Mouse (Mus musculus): ENCODE measurements around the gene Mmp25. TPM values are rescaled to one million over a fixed set of nuclear protein-coding genes. Genes with fewer than 3 reads are reported as not detected.

Mmp25 gene
- polyA plus RNA-seq, 1 experiment from 2014 or later, result 0.66 TPM

- no peak for TF ChIP-seq CTCF (IDR thresholded peaks at IDR 0.05; ENCODE audit: low read depth)
- Histone ChIP-seq H3K36me3 (ENCODE audit: insufficient read depth, low read length) (no peaks in the 10 kb centered on the region), H3K9ac (ENCODE audit: low read depth, low read length) (no peak overlapping the region), H3K27ac (no peak overlapping the region), H3K4me2 (ENCODE audit: low read length) (no peak overlapping the region), H3K4me1 (replicated peaks; ENCODE audit: insufficient read depth, low read length) (peaks cover 6% of the 10 kb centered on the region; the same call in 1 of the 2 replicates), H3K27me3 (ENCODE audit: insufficient read depth, low read length) (peaks cover 17% of the 10 kb centered on the region), H3K4me3 (replicated peaks; ENCODE audit: low read depth, low read length) (no peak overlapping the region), H3K9me3 (replicated peaks; ENCODE audit: low read length) (no peaks in the 10 kb centered on the region)
- WGBS, result 89% methylated on average over 3 of the region's 3 CpGs
- ATAC-seq (replicated peaks; ENCODE audit: low FRiP score, low read depth), result no peak
- no peak for DNase-seq (ENCODE audit: low spot score)
Measured at GRCm38 (mm10) chr17:23658450-23658849, 13.4 kb upstream of the Mmp25 start.

GRCm38 (mm10) chr17:23654410-23654809 is 9.3 kb upstream of the Mmp25 start:
- TF ChIP-seq CTCF (IDR thresholded peaks at IDR 0.05; ENCODE audit: low read depth), result no peak
- no peak for DNase-seq (ENCODE audit: low spot score)
- 58% methylated on average over 2 of the region's 2 CpGs for WGBS
- no peaks in the 10 kb centered on the region for H3K9me3 ChIP-seq (replicated peaks; ENCODE audit: low read length)
- no peak overlapping the region for H3K9ac ChIP-seq (ENCODE audit: low read depth, low read length)
- no peak overlapping the region for H3K4me3 ChIP-seq (replicated peaks; ENCODE audit: low read depth, low read length)
- no peaks in the 10 kb centered on the region for H3K27me3 ChIP-seq (ENCODE audit: insufficient read depth, low read length)
- H3K4me2 ChIP-seq (ENCODE audit: low read length), result no peak overlapping the region
- ATAC-seq (replicated peaks; ENCODE audit: low FRiP score, low read depth), result no peak
- H3K36me3 ChIP-seq (ENCODE audit: insufficient read depth, low read length), result no peaks in the 10 kb centered on the region
- no peak overlapping the region for H3K27ac ChIP-seq
- H3K4me1 ChIP-seq (replicated peaks; ENCODE audit: insufficient read depth, low read length), result no peaks in the 10 kb centered on the region

- no peak overlapping the region for H3K4me3 ChIP-seq (replicated peaks; ENCODE audit: low read depth, low read length)
- DNase-seq (ENCODE audit: low spot score) (no peak), ATAC-seq (replicated peaks; ENCODE audit: low FRiP score, low read depth) (no peak)
- no peak for TF ChIP-seq CTCF (IDR thresholded peaks at IDR 0.05; ENCODE audit: low read depth)
- no peaks in the 10 kb centered on the region for H3K9me3 ChIP-seq (replicated peaks; ENCODE audit: low read length)
- H3K27ac ChIP-seq, result no peak overlapping the region
- no peaks in the 10 kb centered on the region for H3K36me3 ChIP-seq (ENCODE audit: insufficient read depth, low read length)
- H3K27me3 ChIP-seq (ENCODE audit: insufficient read depth, low read length), result no peaks in the 10 kb centered on the region
- H3K9ac ChIP-seq (ENCODE audit: low read depth, low read length), result no peak overlapping the region
- 57% methylated on average over 6 of the region's 6 CpGs for WGBS
- H3K4me2 ChIP-seq (ENCODE audit: low read length), result no peak overlapping the region
- H3K4me1 ChIP-seq (replicated peaks; ENCODE audit: insufficient read depth, low read length), result no peaks in the 10 kb centered on the region
Measured at GRCm38 (mm10) chr17:23654001-23654400, 8.9 kb upstream of the Mmp25 start.

GRCm38 (mm10) chr17:23653324-23653723 is 8.2 kb upstream of the Mmp25 start:
- H3K4me2 ChIP-seq (ENCODE audit: low read length), result no peak overlapping the region
- WGBS, result 93% methylated on average over 1 of the region's 2 CpGs
- H3K9me3 ChIP-seq (replicated peaks; ENCODE audit: low read length), result no peaks in the 10 kb centered on the region
- no peak for DNase-seq (ENCODE audit: low spot score)
- no peak overlapping the region for H3K4me3 ChIP-seq (replicated peaks; ENCODE audit: low read depth, low read length)
- H3K9ac ChIP-seq (ENCODE audit: low read depth, low read length), result no peak overlapping the region
- no peak for ATAC-seq (replicated peaks; ENCODE audit: low FRiP score, low read depth)
- H3K27me3 ChIP-seq (ENCODE audit: insufficient read depth, low read length), result no peaks in the 10 kb centered on the region
- peak; percentile 44 for TF ChIP-seq CTCF (IDR thresholded peaks at IDR 0.05; ENCODE audit: low read depth)
- no peak overlapping the region for H3K27ac ChIP-seq
- H3K36me3 ChIP-seq (ENCODE audit: insufficient read depth, low read length), result no peaks in the 10 kb centered on the region
- H3K4me1 ChIP-seq (replicated peaks; ENCODE audit: insufficient read depth, low read length), result no peaks in the 10 kb centered on the region

GRCm38 (mm10) chr17:23651363-23651762 is 6.3 kb upstream of the Mmp25 start:
- no peak overlapping the region for H3K4me3 ChIP-seq (replicated peaks; ENCODE audit: low read depth, low read length)
- H3K4me2 ChIP-seq (ENCODE audit: low read length), result no peak overlapping the region
- H3K36me3 ChIP-seq (ENCODE audit: insufficient read depth, low read length), result no peaks in the 10 kb centered on the region
- no peak for ATAC-seq (replicated peaks; ENCODE audit: low FRiP score, low read depth)
- no peaks in the 10 kb centered on the region for H3K27me3 ChIP-seq (ENCODE audit: insufficient read depth, low read length)
- H3K9me3 ChIP-seq (replicated peaks; ENCODE audit: low read length), result no peaks in the 10 kb centered on the region
- TF ChIP-seq CTCF (IDR thresholded peaks at IDR 0.05; ENCODE audit: low read depth), result no peak
- DNase-seq (ENCODE audit: low spot score), result no peak
- H3K4me1 ChIP-seq (replicated peaks; ENCODE audit: insufficient read depth, low read length), result no peaks in the 10 kb centered on the region
- 78% methylated on average over 6 of the region's 6 CpGs for WGBS
- H3K9ac ChIP-seq (ENCODE audit: low read depth, low read length), result no peak overlapping the region
- H3K27ac ChIP-seq, result no peak overlapping the region

GRCm38 (mm10) chr17:23645894-23646293 is 817 bp upstream of the Mmp25 start:
- ATAC-seq (replicated peaks; ENCODE audit: low FRiP score, low read depth) (no peak), DNase-seq (ENCODE audit: low spot score) (no peak)
- no peak overlapping the region for H3K27ac ChIP-seq
- H3K9me3 ChIP-seq (replicated peaks; ENCODE audit: low read length), result no peaks in the 10 kb centered on the region
- no peak overlapping the region for H3K4me3 ChIP-seq (replicated peaks; ENCODE audit: low read depth, low read length)
- TF ChIP-seq CTCF (IDR thresholded peaks at IDR 0.05; ENCODE audit: low read depth), result no peak
- 40% methylated on average over 10 of the region's 10 CpGs for WGBS
- no peak overlapping the region for H3K9ac ChIP-seq (ENCODE audit: low read depth, low read length)
- no peaks in the 10 kb centered on the region for H3K36me3 ChIP-seq (ENCODE audit: insufficient read depth, low read length)
- H3K4me1 ChIP-seq (replicated peaks; ENCODE audit: insufficient read depth, low read length), result no peaks in the 10 kb centered on the region
- H3K4me2 ChIP-seq (ENCODE audit: low read length), result no peak overlapping the region
- peaks cover 6% of the 10 kb centered on the region; the same call in 1 of the 2 replicates for H3K27me3 ChIP-seq (ENCODE audit: insufficient read depth, low read length)

GRCm38 (mm10) chr17:23631241-23631640 is 13.8 kb downstream of the Mmp25 start:
- Histone ChIP-seq H3K9ac (ENCODE audit: low read depth, low read length) (no peak overlapping the region), H3K4me2 (ENCODE audit: low read length) (no peak overlapping the region), H3K4me1 (replicated peaks; ENCODE audit: insufficient read depth, low read length) (no peaks in the 10 kb centered on the region), H3K27ac (no peak overlapping the region), H3K27me3 (ENCODE audit: insufficient read depth, low read length) (no peaks in the 10 kb centered on the region), H3K4me3 (replicated peaks; ENCODE audit: low read depth, low read length) (no peak overlapping the region), H3K36me3 (ENCODE audit: insufficient read depth, low read length) (no peaks in the 10 kb centered on the region), H3K9me3 (replicated peaks; ENCODE audit: low read length) (no peaks in the 10 kb centered on the region)
- ATAC-seq (replicated peaks; ENCODE audit: low FRiP score, low read depth), result no peak
- DNase-seq (ENCODE audit: low spot score), result no peak
- WGBS, result 89% methylated on average over 8 of the region's 8 CpGs
- no peak for TF ChIP-seq CTCF (IDR thresholded peaks at IDR 0.05; ENCODE audit: low read depth)
